12 mouse cellular contexts compared by ENCODE assay signal in the genomic region with DNA sequence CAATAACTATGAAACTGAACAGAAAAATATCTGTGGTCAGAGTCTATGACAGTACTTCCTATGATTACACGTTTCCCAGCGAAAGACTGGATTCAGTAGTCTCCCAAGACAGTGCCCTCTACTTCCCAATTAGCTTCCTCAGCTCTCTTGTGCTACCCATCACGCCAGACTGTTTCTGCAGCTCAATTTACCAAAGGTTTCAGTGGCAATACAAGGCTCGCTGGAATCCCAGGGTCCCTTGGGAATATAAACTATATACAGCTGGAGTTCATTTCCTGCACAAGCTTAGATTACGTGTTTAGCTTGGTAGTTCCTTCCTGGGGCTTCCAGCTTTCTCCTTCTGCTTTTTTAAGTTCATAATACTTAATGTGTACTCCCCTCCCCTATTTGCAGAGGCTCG.
DNase-seq lines count a peak whose midpoint lies in the region; ATAC-seq and TF ChIP-seq lines count a peak whose summit lies in the region.
"Had no signal": no experiment of that assay in that cellular context is flagged by ENCODE, and none has a peak within 500 bp of the region (broad histone marks: within the 10 kb centered on the region; RNA-seq: fewer than 3 reads in every experiment).

No protein-coding gene starts in this region.

- DNase-seq in heart, embryonic 10.5 days (ENCODE audit: low spot score): no peak
- peak; percentile 70 for DNase-seq in lung, embryonic 14.5 days
- no peak for DNase-seq in lung, postnatal 14 days
- peak; percentile 44 for DNase-seq in embryo, embryonic 9.5 days (ENCODE audit: extremely low spot score)
- DNase-seq in cerebellum, adult 9-10 months: no peak
- DNase-seq: retina, postnatal 1 day had no signal

- no peaks in the 10 kb centered on the region for H3K27me3 ChIP-seq in heart, embryonic 13.5 days (replicated peaks)
- no peaks in the 10 kb centered on the region for H3K27me3 ChIP-seq in heart, embryonic 10.5 days (ENCODE audit: insufficient read depth, poor library complexity, severe bottlenecking)
- no peaks in the 10 kb centered on the region for H3K27me3 ChIP-seq in lung, embryonic 14.5 days (ENCODE audit: insufficient read depth, low read length)
- no peaks in the 10 kb centered on the region for H3K27me3 ChIP-seq in limb, embryonic 13.5 days
- H3K27me3 ChIP-seq: limb, embryonic 15.5 days; stomach, embryonic 15.5 days had no signal

- H3K36me3 ChIP-seq in heart, embryonic 13.5 days: no peaks in the 10 kb centered on the region
- H3K36me3 ChIP-seq in heart, embryonic 10.5 days: no peaks in the 10 kb centered on the region
- no peaks in the 10 kb centered on the region for H3K36me3 ChIP-seq in lung, embryonic 14.5 days (ENCODE audit: insufficient read depth)
- H3K36me3 ChIP-seq in limb, embryonic 13.5 days: no peaks in the 10 kb centered on the region
- H3K36me3 ChIP-seq: limb, embryonic 15.5 days; stomach, embryonic 15.5 days had no signal

- 40% methylated on average over 6 of the region's 6 CpGs for WGBS in heart, embryonic 13.5 days
- 47% methylated on average over 6 of the region's 6 CpGs for WGBS in heart, embryonic 10.5 days
- WGBS in lung, embryonic 14.5 days: 25% methylated on average over 6 of the region's 6 CpGs
- WGBS in limb, embryonic 13.5 days: 9% methylated on average over 6 of the region's 6 CpGs

- H3K9me3 ChIP-seq in heart, embryonic 13.5 days: no peaks in the 10 kb centered on the region
- no peaks in the 10 kb centered on the region for H3K9me3 ChIP-seq in heart, embryonic 10.5 days
- no peaks in the 10 kb centered on the region for H3K9me3 ChIP-seq in lung, embryonic 14.5 days (ENCODE audit: low read depth, low read length)
- no peaks in the 10 kb centered on the region for H3K9me3 ChIP-seq in limb, embryonic 13.5 days
- H3K9me3 ChIP-seq: limb, embryonic 15.5 days; stomach, embryonic 15.5 days had no signal

- H3K4me2 ChIP-seq in heart, embryonic 13.5 days: no peak overlapping the region
- peak overlapping the region; percentile 11; the same call in 1 of the 2 replicates for H3K4me2 ChIP-seq in lung, embryonic 14.5 days
- H3K4me2 ChIP-seq in limb, embryonic 13.5 days (replicated peaks): peak overlapping the region; percentile 37; the same call in 1 of the 2 replicates
- H3K4me2 ChIP-seq: limb, embryonic 15.5 days; stomach, embryonic 15.5 days had no signal

- ATAC-seq in heart, embryonic 13.5 days (ENCODE audit: extremely low read depth, insufficient number of reproducible peaks, low FRiP score, low TSS enrichment): no peak
- ATAC-seq in lung, embryonic 14.5 days (ENCODE audit: insufficient read depth): no peak
- ATAC-seq in limb, embryonic 13.5 days (ENCODE audit: low FRiP score, low read depth): no peak
- no peak for ATAC-seq in monocyte, adult 5-6 weeks (replicated peaks; ENCODE audit: insufficient number of reproducible peaks, low FRiP score, low TSS enrichment, poor library complexity, severe bottlenecking)

- peaks cover 28% of the 10 kb centered on the region for H3K4me1 ChIP-seq in heart, embryonic 13.5 days
- H3K4me1 ChIP-seq in heart, embryonic 10.5 days: peaks cover 21% of the 10 kb centered on the region
- H3K4me1 ChIP-seq in lung, embryonic 14.5 days (ENCODE audit: insufficient read depth): peaks cover 9% of the 10 kb centered on the region
- H3K4me1 ChIP-seq in limb, embryonic 13.5 days: peaks cover 48% of the 10 kb centered on the region

- H3K27ac ChIP-seq in heart, embryonic 13.5 days (replicated peaks): 0 out of 2 replicates have a peak overlapping the region, but pooled peaks have one; percentile 21
- no peak overlapping the region for H3K27ac ChIP-seq in heart, embryonic 10.5 days
- 0 out of 2 replicates have a peak overlapping the region, but pooled peaks have one; percentile 4 for H3K27ac ChIP-seq in lung, embryonic 14.5 days (ENCODE audit: low read depth)
- no peak overlapping the region for H3K27ac ChIP-seq in limb, embryonic 13.5 days
- H3K27ac ChIP-seq: limb, embryonic 15.5 days; stomach, embryonic 15.5 days had no signal

- no peak for TF ChIP-seq CTCF in lung, embryonic 14.5 days (IDR thresholded peaks at IDR 0.05; ENCODE audit: low read depth)

- no peak overlapping the region for H3K4me3 ChIP-seq in heart, embryonic 13.5 days
- H3K4me3 ChIP-seq in heart, embryonic 10.5 days: no peak overlapping the region
- H3K4me3 ChIP-seq in lung, embryonic 14.5 days (ENCODE audit: low read depth, low read length): no peak overlapping the region
- no peak overlapping the region for H3K4me3 ChIP-seq in limb, embryonic 13.5 days
- H3K4me3 ChIP-seq: erythroblast, embryonic 14.5 days; limb, embryonic 15.5 days; stomach, embryonic 15.5 days had no signal

- H3K9ac ChIP-seq in heart, embryonic 13.5 days: no peak overlapping the region
- H3K9ac ChIP-seq in lung, embryonic 14.5 days: no peak overlapping the region
- no peak overlapping the region for H3K9ac ChIP-seq in limb, embryonic 13.5 days
- H3K9ac ChIP-seq: limb, embryonic 15.5 days; stomach, embryonic 15.5 days had no signal

Comparison
In these comparisons a context has a peak if more than half of its experiments do, and no peak if none do; other contexts are left out.
1. H3K27ac ChIP-seq: peak in heart, embryonic 13.5 days (single experiment) and lung, embryonic 14.5 days (single experiment); none in heart, embryonic 10.5 days (single experiment) and limb, embryonic 13.5 days (single experiment).
2. DNase-seq: peak in lung, embryonic 14.5 days (single experiment) and embryo, embryonic 9.5 days (single experiment); none in heart, embryonic 10.5 days (single experiment), lung, postnatal 14 days (single experiment) and cerebellum, adult 9-10 months (single experiment).